Mouse (Mus musculus) heart, adult 2 months (tissue): ENCODE results near the gene Snrk. TPM values are rescaled to one million over a fixed set of nuclear protein-coding genes. Genes with fewer than 3 reads are reported as not detected.

ENCODE experiments used
- DNase-seq, 2 experiments: peaks; one replicate each; pipeline ENCODE4 v3.0.0; 2021
- H3K27ac ChIP-seq: fragments of 200-600 bp; 2 replicates; pipeline ENCODE4 v1.8.1; 2022
- H3K27me3 ChIP-seq: fragments of 200-500 bp; 2 replicates; pipeline ENCODE4 v1.6.1; 2012; ENCODE audit warnings: mild to moderate bottlenecking, low read length, inconsistent platforms, mixed read lengths; ENCODE audit not compliant: control insufficient read depth, insufficient read depth
- H3K36me3 ChIP-seq: fragments of 200-500 bp; 2 replicates; pipeline ENCODE4 v1.6.1; 2012; ENCODE audit warnings: low read length, inconsistent platforms; ENCODE audit not compliant: control insufficient read depth, insufficient read depth
- H3K4me1 ChIP-seq: fragments of 200-500 bp; 2 replicates; pipeline ENCODE4 v1.6.1; 2011; ENCODE audit warnings: low read length; ENCODE audit not compliant: control insufficient read depth, insufficient read depth
- H3K4me3 ChIP-seq: fragments of 200-600 bp; 2 replicates; pipeline ENCODE4 v1.8.1; 2022
- H3K79me2 ChIP-seq: fragments of 200-500 bp; replicated peaks from 2 replicates; pipeline ENCODE4 v1.6.1; 2012; ENCODE audit warnings: mild to moderate bottlenecking, inconsistent platforms, low read length, moderate library complexity, mixed read lengths; ENCODE audit not compliant: control insufficient read depth, insufficient read depth
- H3K9ac ChIP-seq: fragments of 200-500 bp; 2 replicates; pipeline ENCODE4 v1.6.1; 2012; ENCODE audit warnings: low read depth, mild to moderate bottlenecking, control low read depth, inconsistent platforms, low read length, mixed read lengths
- CTCF ChIP-seq: fragments of 200-600 bp; IDR thresholded peaks from 2 replicates; pipeline ENCODE4 v1.8.1; 2022; ENCODE audit warnings: antibody characterized with exemption, mild to moderate bottlenecking, moderate library complexity
- EP300 ChIP-seq: fragments of 200-500 bp; IDR thresholded peaks from 2 replicates; pipeline ENCODE4 v1.6.1; 2011; ENCODE audit warnings: low read depth, low read length, control low read depth; ENCODE audit not compliant: insufficient read depth
- POLR2A ChIP-seq: fragments of 200-500 bp; IDR thresholded peaks from 2 replicates; pipeline ENCODE4 v1.6.1; 2011; ENCODE audit warnings: mild to moderate bottlenecking, low read depth, low read length, control low read depth; ENCODE audit not compliant: insufficient read depth
- WGBS: fragments of 180-500 bp; shearing (Covaris S2); methylation state at CpG from one replicate; pipeline ENCODE4 v1.1.7; 2018; 5-methylcytosine and 5-hydroxymethylcytosine counted together
- intact Hi-C: fragments of 180-260 bp; cut with DNase I; formaldehyde crosslinking; loops from one replicate; pipeline ENCODE4 v1.15.1; 2025
- polyA plus RNA-seq: library from polyadenylated mRNA; depleted of rRNA; stranded (reverse); fragments of >200 nt; gene quantifications from 2 replicates; pipeline ENCODE4 v1.2.3, GENCODE M21; 2012; rRNA removed
- total RNA-seq, 2 experiments: library from RNA; stranded (reverse); gene quantifications; 2 replicates each; pipeline ENCODE4 v1.2.3; 2021

Gene Snrk
- total and polyA plus RNA-seq, 3 experiments, result 68.0 to 163 (median 142) TPM

DNA sequence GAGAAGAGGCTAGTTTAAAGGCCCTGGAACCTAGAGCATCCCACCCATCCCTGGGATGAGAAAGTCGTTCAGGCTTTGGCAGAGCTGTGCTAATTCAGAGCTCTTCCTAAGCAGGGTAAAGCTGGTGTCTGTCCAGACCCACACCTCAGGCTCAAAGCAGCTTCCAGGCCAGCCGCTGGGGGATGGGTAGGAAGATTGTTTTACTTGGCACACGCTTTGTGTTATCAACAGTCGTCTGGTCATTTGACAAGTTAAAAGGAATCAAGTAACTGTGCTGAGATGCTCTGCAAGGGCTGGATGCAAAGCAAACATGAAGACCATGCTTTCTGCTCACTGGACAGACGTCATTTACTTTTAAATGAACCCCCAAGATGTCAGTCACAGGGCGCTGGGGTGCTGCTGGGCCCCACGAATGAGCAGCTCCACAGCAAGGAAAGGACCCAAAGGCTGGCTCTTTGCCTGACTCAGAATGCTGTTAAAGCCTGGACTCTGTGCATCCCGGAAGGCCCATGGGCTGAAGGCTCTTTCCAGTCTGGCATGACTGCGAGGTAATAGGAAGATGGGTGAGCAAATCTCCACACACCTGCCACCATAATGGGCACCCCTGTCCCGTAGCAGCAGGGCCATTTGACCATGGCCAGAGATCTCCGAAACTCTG is 88.6 kb downstream of the Snrk start:
- H3K27me3 ChIP-seq, result no peaks in the 10 kb centered on the region
- intact Hi-C loops, result no loop called here
- H3K27ac ChIP-seq, result no peak overlapping the region; the same call in 1 of the 2 replicates
- H3K4me3 ChIP-seq, result no peak overlapping the region
- no peak overlapping the region for H3K9ac ChIP-seq
- peak; percentile 39 to 41 for DNase-seq
- TF ChIP-seq EP300 (no peak), POLR2A (no peak)
- H3K36me3 ChIP-seq, result no peaks in the 10 kb centered on the region
- WGBS, result 34% methylated on average over 11 of the region's 11 CpGs
- no peaks in the 10 kb centered on the region for H3K79me2 ChIP-seq
- peaks cover 5% of the 10 kb centered on the region for H3K4me1 ChIP-seq

DNA sequence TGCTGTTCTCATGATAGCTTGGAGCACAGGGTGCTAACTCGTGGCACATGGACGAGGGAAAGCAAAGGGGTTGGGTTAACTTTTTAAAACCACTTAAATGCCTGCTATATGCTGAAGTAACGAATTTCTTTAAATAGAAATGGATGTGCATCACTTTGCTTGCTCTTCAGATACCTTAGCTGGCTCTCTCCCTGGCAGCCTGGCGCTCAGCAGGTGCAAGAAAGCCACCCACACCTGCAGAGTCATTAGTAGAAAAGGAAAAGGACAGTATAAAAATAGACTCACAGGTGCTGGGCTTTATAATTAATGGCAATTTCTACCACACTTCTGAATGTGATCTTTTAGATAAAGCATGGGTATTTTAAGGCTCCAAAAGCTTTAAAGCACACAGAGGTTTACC is 91.2 kb downstream of the Snrk start:
- no peaks in the 10 kb centered on the region for H3K79me2 ChIP-seq
- 84% methylated on average over 4 of the region's 4 CpGs for WGBS
- no peaks in the 10 kb centered on the region for H3K36me3 ChIP-seq
- H3K4me1 ChIP-seq, result peaks cover 5% of the 10 kb centered on the region
- H3K27me3 ChIP-seq, result no peaks in the 10 kb centered on the region
- H3K27ac ChIP-seq, result no peak overlapping the region
- no peak for DNase-seq
- no peak overlapping the region for H3K9ac ChIP-seq
- no peak overlapping the region for H3K4me3 ChIP-seq
- intact Hi-C loops, result no loop called here
- TF ChIP-seq POLR2A (no peak), CTCF (no peak), EP300 (no peak)

DNA sequence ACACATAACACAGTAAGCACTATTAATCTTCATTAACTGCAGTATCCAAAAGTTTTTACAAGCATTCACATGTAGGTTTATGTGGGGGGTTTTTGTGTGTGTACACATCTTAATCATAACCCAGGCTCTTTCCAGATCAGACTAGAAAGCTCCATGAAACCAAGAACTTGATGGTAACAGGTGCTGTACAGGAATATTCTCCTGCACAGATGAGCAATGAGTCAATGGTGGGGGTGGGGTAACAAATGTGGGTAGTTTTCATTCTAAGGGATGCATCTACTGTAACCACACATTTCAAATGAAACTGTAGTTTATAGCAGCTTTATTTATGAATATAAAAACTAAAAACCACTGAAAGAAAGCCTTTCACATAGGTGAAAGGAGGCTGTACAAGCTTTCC is 98.1 kb downstream of the Snrk start:
- Histone ChIP-seq H3K36me3 (no peaks in the 10 kb centered on the region), H3K4me1 (peaks cover 3% of the 10 kb centered on the region; the same call in 1 of the 2 replicates), H3K79me2 (no peaks in the 10 kb centered on the region), H3K9ac (no peak overlapping the region), H3K4me3 (no peak overlapping the region), H3K27ac (no peak overlapping the region), H3K27me3 (no peaks in the 10 kb centered on the region)
- intact Hi-C loops, result no loop called here
- DNase-seq, result no peak
- TF ChIP-seq EP300 (no peak), POLR2A (no peak), CTCF (no peak)

- DNase-seq, result no peak
- TF ChIP-seq POLR2A, result no peak
- no peak for TF ChIP-seq CTCF
- TF ChIP-seq EP300, result no peak
- Histone ChIP-seq H3K4me3 (no peak overlapping the region), H3K79me2 (no peaks in the 10 kb centered on the region), H3K36me3 (no peaks in the 10 kb centered on the region), H3K27ac (no peak overlapping the region), H3K4me1 (peaks cover 3% of the 10 kb centered on the region; the same call in 1 of the 2 replicates), H3K9ac (no peak overlapping the region), H3K27me3 (no peaks in the 10 kb centered on the region)
- WGBS, result 55% methylated on average over 7 of the region's 7 CpGs
- intact Hi-C loops, result no loop called here
Observed at GRCm38 (mm10) chr9:122216945-122217529, 100.0 kb downstream of the Snrk start.

Other genes with a start within 250 kb of the Snrk start
- gene Ackr2, start 218.9 kb upstream of the Snrk start, total RNA-seq, result 1 to 10 TPM in 1 of 2 experiments, under 1 TPM in 1; 0.84 to 2.4 TPM
- 3.1 and 3.5 TPM in 2 replicates for gene Ackr2, start 218.9 kb upstream of the Snrk start, polyA plus RNA-seq
- gene Cyp8b1, start 201.0 kb upstream of the Snrk start, total RNA-seq, result not detected
- 0.06 and 0.15 TPM in 2 replicates for gene Cyp8b1, start 201.0 kb upstream of the Snrk start, polyA plus RNA-seq
- gene Fam198a, start 166.3 kb upstream of the Snrk start, total RNA-seq, result under 1 TPM; 0.42 to 0.96 TPM
- gene Fam198a, start 166.3 kb upstream of the Snrk start, polyA plus RNA-seq, result 1.5 and 2.2 TPM in 2 replicates
- gene Pomgnt2, start 120.2 kb upstream of the Snrk start, total RNA-seq, result 10 to 100 TPM; 14.0 to 15.3 TPM
- gene Pomgnt2, start 120.2 kb upstream of the Snrk start, polyA plus RNA-seq, result 21.0 and 21.4 TPM in 2 replicates
- 100 to 1,000 TPM; 180 to 214 TPM for gene Ano10, start 177.2 kb downstream of the Snrk start, total RNA-seq
- 167 and 286 TPM in 2 replicates for gene Ano10, start 177.2 kb downstream of the Snrk start, polyA plus RNA-seq
- gene Abhd5, start 234.3 kb downstream of the Snrk start, total RNA-seq, result 10 to 100 TPM; 53.3 to 63.2 TPM
- 31.8 and 52.8 TPM in 2 replicates for gene Abhd5, start 234.3 kb downstream of the Snrk start, polyA plus RNA-seq